Mouse (Mus musculus) thymus, postnatal 4 days (tissue): Measurements from ENCODE around the gene Tktl2.

Source experiments
- DNase-seq: peaks from one replicate; pipeline ENCODE4 v3.0.0; 2021

Gene Tktl2

GRCm38 (mm10) chr8:66511537-66511936, at the start of gene Tktl2:
Tktl2 (plus strand) TSS chr8:66511756.
- no peak for DNase-seq

GRCm38 (mm10) chr8:66469821-66470220, 41.7 kb upstream of the Tktl2 start:
- no peak for DNase-seq

GRCm38 (mm10) chr8:66476880-66477279, 34.7 kb upstream of the Tktl2 start:
- no peak for DNase-seq

GRCm38 (mm10) chr8:66486084-66486763, 25.3 kb upstream of the Tktl2 start, which contains the start of gene Tma16:
Tma16 (minus strand) TSS chr8:66486530.
- peak; percentile 81 for DNase-seq

- DNase-seq = no peak
Measured at GRCm38 (mm10) chr8:66488556-66488955, 23.0 kb upstream of the Tktl2 start.

- no peak for DNase-seq
Measured at GRCm38 (mm10) chr8:66490624-66491023, 20.9 kb upstream of the Tktl2 start.

- DNase-seq = no peak
Measured at GRCm38 (mm10) chr8:66494496-66494895, 17.1 kb upstream of the Tktl2 start.

- DNase-seq = peak; percentile 86
Measured at GRCm38 (mm10) chr8:66495726-66496125, 15.8 kb upstream of the Tktl2 start.

GRCm38 (mm10) chr8:66496998-66497577, 14.5 kb upstream of the Tktl2 start:
- DNase-seq = peak; percentile 21

- no peak for DNase-seq
Measured at GRCm38 (mm10) chr8:66503381-66503780, 8.2 kb upstream of the Tktl2 start.

GRCm38 (mm10) chr8:66519149-66519548, 7.6 kb downstream of the Tktl2 start:
- DNase-seq = no peak

GRCm38 (mm10) chr8:66520576-66520975, 9.0 kb downstream of the Tktl2 start:
- no peak for DNase-seq

GRCm38 (mm10) chr8:66550092-66550491, 38.5 kb downstream of the Tktl2 start:
- no peak for DNase-seq
